Mouse (Mus musculus) liver, embryonic 16.5 days (tissue): ENCODE results near the gene Fxyd7. TPM values are rescaled to one million over a fixed set of nuclear protein-coding genes. Genes with fewer than 3 reads are reported as not detected.

Experiments
- ATAC-seq: fragments of 200-750 bp; cut with Nextera tagmentation; 2 replicates; pipeline ENCODE4 v1.8.0; 2017; ENCODE audit warnings: low read depth, mild to moderate bottlenecking, moderate number of reproducible peaks, moderate library complexity
- H3K27ac ChIP-seq: fragments of 300-500 bp; sonication (generic); 2 replicates; pipeline ENCODE4 v1.5.1; 2014; ENCODE audit warnings: mild to moderate bottlenecking, low read length
- H3K27me3 ChIP-seq: fragments of 300-500 bp; sonication (generic); 2 replicates; pipeline ENCODE4 v1.6.1; 2014; ENCODE audit warnings: low read depth, low read length, mixed read lengths; ENCODE audit not compliant: control insufficient read depth, insufficient read depth
- H3K36me3 ChIP-seq: fragments of 300-500 bp; sonication (generic); 2 replicates; pipeline ENCODE4 v1.6.1; 2014; ENCODE audit warnings: mild to moderate bottlenecking; ENCODE audit not compliant: control insufficient read depth, insufficient read depth
- H3K4me1 ChIP-seq: fragments of 300-500 bp; sonication (generic); 2 replicates; pipeline ENCODE4 v1.6.1; 2014; ENCODE audit warnings: low read depth, low read length, mixed read lengths; ENCODE audit not compliant: control insufficient read depth
- H3K4me2 ChIP-seq: fragments of 300-500 bp; sonication (generic); 2 replicates; pipeline ENCODE4 v1.6.1; 2014; ENCODE audit warnings: low read depth, low read length, mixed read lengths
- H3K4me3 ChIP-seq: fragments of 300-500 bp; sonication (generic); 2 replicates; pipeline ENCODE4 v1.5.1; 2014; ENCODE audit warnings: low read depth, mild to moderate bottlenecking, low read length
- H3K9ac ChIP-seq: fragments of 300-500 bp; sonication (generic); 2 replicates; pipeline ENCODE4 v1.6.1; 2014; ENCODE audit warnings: low read depth, low read length
- H3K9me3 ChIP-seq: fragments of 300-500 bp; sonication (generic); replicated peaks from 2 replicates; pipeline ENCODE4 v1.6.1; 2016; ENCODE audit warnings: low read length; ENCODE audit not compliant: control insufficient read depth
- WGBS: fragments of 180-500 bp; shearing (Covaris S2); extraction: QIAGEN DNeasy Blood & Tissue Kit; methylation state at CpG from one replicate; pipeline ENCODE4 v1.1.7; 2014; ENCODE audit not compliant: insufficient replicate concordance; 5-methylcytosine and 5-hydroxymethylcytosine counted together
- polyA plus RNA-seq: library from polyadenylated mRNA; unstranded; fragments of >200 nt; fragmentation: Nextera tagmentation; extraction: Ambion mirVana; gene quantifications from 2 replicates; pipeline ENCODE4 v1.2.1, GENCODE M21; 2015

Fxyd7 gene
- polyA plus RNA-seq, 1 experiment from 2014 or later: 0.65 TPM

- no peaks in the 10 kb centered on the region for H3K36me3 ChIP-seq
- no peaks in the 10 kb centered on the region for H3K9me3 ChIP-seq
- H3K27me3 ChIP-seq: no peaks in the 10 kb centered on the region
- 62% methylated on average over 5 of the region's 5 CpGs for WGBS
- no peak for ATAC-seq
- no peak overlapping the region for H3K4me2 ChIP-seq
- no peaks in the 10 kb centered on the region; the same call in 1 of the 2 replicates for H3K4me1 ChIP-seq
- no peak overlapping the region for H3K4me3 ChIP-seq
- H3K27ac ChIP-seq: no peak overlapping the region
- H3K9ac ChIP-seq: no peak overlapping the region
Measured at GRCm38 (mm10) chr7:31012971-31013370, 38.3 kb downstream of the Fxyd7 start.

- no peak overlapping the region for H3K4me2 ChIP-seq
- no peak for ATAC-seq
- H3K4me1 ChIP-seq: no peaks in the 10 kb centered on the region; the same call in 1 of the 2 replicates
- H3K27me3 ChIP-seq: no peaks in the 10 kb centered on the region
- H3K9me3 ChIP-seq: no peaks in the 10 kb centered on the region
- H3K4me3 ChIP-seq: no peak overlapping the region
- no peak overlapping the region for H3K9ac ChIP-seq
- no peak overlapping the region for H3K27ac ChIP-seq
- no peaks in the 10 kb centered on the region for H3K36me3 ChIP-seq
- WGBS: 48% methylated on average over 3 of the region's 3 CpGs
Measured at GRCm38 (mm10) chr7:31008889-31009288, 42.4 kb downstream of the Fxyd7 start.

GRCm38 (mm10) chr7:31008175-31008574 lies 43.1 kb downstream of the Fxyd7 start:
- Histone ChIP-seq H3K4me3 (no peak overlapping the region), H3K9ac (no peak overlapping the region), H3K4me1 (no peaks in the 10 kb centered on the region; the same call in 1 of the 2 replicates), H3K9me3 (no peaks in the 10 kb centered on the region), H3K27ac (no peak overlapping the region), H3K27me3 (no peaks in the 10 kb centered on the region), H3K36me3 (no peaks in the 10 kb centered on the region), H3K4me2 (no peak overlapping the region)
- peak; percentile 21; the same call in 1 of the 2 replicates for ATAC-seq
- WGBS: 22% methylated on average over 1 of the region's 1 CpGs

- Histone ChIP-seq H3K9ac (no peak overlapping the region), H3K27me3 (no peaks in the 10 kb centered on the region), H3K36me3 (no peaks in the 10 kb centered on the region), H3K4me2 (no peak overlapping the region), H3K9me3 (no peaks in the 10 kb centered on the region), H3K4me1 (no peaks in the 10 kb centered on the region; the same call in 1 of the 2 replicates), H3K27ac (no peak overlapping the region), H3K4me3 (no peak overlapping the region)
- no peak for ATAC-seq
- WGBS: 21% methylated on average over 1 of the region's 1 CpGs
Measured at GRCm38 (mm10) chr7:31007775-31008174, 43.5 kb downstream of the Fxyd7 start.

GRCm38 (mm10) chr7:31002650-31003049 lies 48.6 kb downstream of the Fxyd7 start:
- Histone ChIP-seq H3K9me3 (no peaks in the 10 kb centered on the region), H3K9ac (no peak overlapping the region), H3K27ac (peak overlapping the region; percentile 12; the same call in 1 of the 2 replicates), H3K4me3 (no peak overlapping the region), H3K4me2 (no peak overlapping the region), H3K36me3 (no peaks in the 10 kb centered on the region), H3K4me1 (peaks cover 3% of the 10 kb centered on the region), H3K27me3 (no peaks in the 10 kb centered on the region)
- 17% methylated on average over 8 of the region's 8 CpGs for WGBS
- ATAC-seq: peak; percentile 47

- no peaks in the 10 kb centered on the region for H3K9me3 ChIP-seq
- H3K4me2 ChIP-seq: no peak overlapping the region
- peaks cover 3% of the 10 kb centered on the region for H3K4me1 ChIP-seq
- 8% methylated on average over 7 of the region's 7 CpGs for WGBS
- H3K27me3 ChIP-seq: no peaks in the 10 kb centered on the region
- H3K4me3 ChIP-seq: no peak overlapping the region
- no peak overlapping the region for H3K9ac ChIP-seq
- H3K36me3 ChIP-seq: no peaks in the 10 kb centered on the region
- H3K27ac ChIP-seq: no peak overlapping the region
- ATAC-seq: peak; percentile 39; the same call in 1 of the 2 replicates
Measured at GRCm38 (mm10) chr7:31000505-31001020, 50.7 kb downstream of the Fxyd7 start.

GRCm38 (mm10) chr7:30996491-30996890 lies 54.8 kb downstream of the Fxyd7 start:
- Histone ChIP-seq H3K9me3 (no peaks in the 10 kb centered on the region), H3K4me3 (no peak overlapping the region), H3K36me3 (no peaks in the 10 kb centered on the region), H3K27me3 (no peaks in the 10 kb centered on the region), H3K4me2 (no peak overlapping the region), H3K9ac (no peak overlapping the region), H3K4me1 (peaks cover 3% of the 10 kb centered on the region), H3K27ac (no peak overlapping the region)
- whole genome bisulfite sequencing: 85% methylated on average over 2 of the region's 2 CpGs
- ATAC-seq: no peak

GRCm38 (mm10) chr7:30993986-30994385 lies 57.3 kb downstream of the Fxyd7 start:
- no peak overlapping the region for H3K4me2 ChIP-seq

More at GRCm38 (mm10) chr7:30993986-30994385, 57.3 kb downstream of the Fxyd7 start:
- Histone ChIP-seq H3K27me3 (no peaks in the 10 kb centered on the region), H3K9ac (no peak overlapping the region), H3K36me3 (no peaks in the 10 kb centered on the region), H3K4me3 (no peak overlapping the region), H3K27ac (no peak overlapping the region), H3K9me3 (no peaks in the 10 kb centered on the region), H3K4me1 (no peaks in the 10 kb centered on the region)
- no peak for ATAC-seq
- WGBS: 77% methylated on average over 5 of the region's 5 CpGs
